Mouse (Mus musculus): ENCODE measurements at regions not wholly inside any gene's neighbourhood (a gene's known extent, or its start where the extent isn't known, plus 50 kb on each side); places are given as distances from the start of the nearest gene placed in this dataset.

DNA sequence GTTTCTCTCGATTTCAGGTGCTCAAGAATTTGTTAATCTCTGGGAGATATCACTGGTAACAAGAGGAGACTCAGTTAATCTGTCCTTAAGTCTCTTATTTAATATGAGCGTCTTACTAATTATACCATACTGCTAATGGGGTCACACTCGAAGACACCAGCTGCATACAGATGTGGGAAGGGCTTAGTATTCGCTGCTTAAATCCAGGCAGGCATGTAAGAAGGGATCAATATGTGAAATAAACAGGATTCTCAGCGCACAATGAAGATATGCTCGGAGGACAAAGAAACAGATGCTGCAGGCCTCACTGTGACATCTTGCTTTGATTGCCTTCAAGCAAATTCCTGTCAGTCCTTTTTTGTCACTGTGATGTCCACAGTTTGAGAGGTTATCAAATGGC, 108.3 kb downstream of the Zwint start:
- in situ Hi-C loops (cut with MboI, MseI), result no loop called here

DNA sequence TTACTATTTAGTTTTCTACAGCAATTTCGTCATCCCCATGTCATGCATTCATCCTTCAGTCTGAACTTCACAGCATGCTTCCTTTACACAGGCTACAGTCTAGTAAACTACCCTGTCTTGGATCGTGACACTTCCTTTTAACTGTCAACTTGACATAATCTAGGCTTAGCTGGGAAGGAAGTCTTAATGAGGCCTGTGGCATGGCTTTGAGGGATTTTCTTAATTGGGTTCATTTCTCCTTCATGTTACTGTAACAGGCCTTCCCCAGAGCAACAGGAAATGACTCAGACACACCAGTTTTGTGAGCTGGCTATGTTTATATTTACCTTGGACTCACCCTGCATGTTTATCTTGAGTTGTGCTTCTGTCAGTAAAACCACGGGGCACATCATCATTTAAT, 123.7 kb downstream of the Zwint start:
- in situ Hi-C loops (cut with MboI, MseI), result loop anchor here (25.0 kb wide), 1 partner anchor 734 kb away; no protein-coding TSS in a partner anchor

DNA sequence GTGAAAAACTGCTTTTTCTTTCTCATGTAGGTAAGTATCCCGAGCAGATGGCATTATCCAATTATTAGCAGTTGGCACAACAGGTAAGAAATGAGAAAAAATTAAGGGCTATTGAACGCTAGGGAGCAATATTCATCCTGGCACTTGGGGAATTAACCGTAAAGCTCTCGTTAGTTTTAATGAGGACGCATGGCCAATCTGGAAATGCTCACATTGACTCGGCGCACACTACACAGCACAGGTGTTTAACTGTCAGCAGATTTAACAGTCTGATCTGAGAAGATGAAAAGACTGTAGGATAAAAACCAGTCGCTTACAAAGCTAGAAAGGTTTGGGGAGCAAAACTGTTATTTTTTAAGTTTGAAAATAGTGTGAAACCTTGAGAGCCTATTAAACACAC, 157.0 kb downstream of the Zwint start:
- in situ Hi-C loops (cut with MboI, MseI), result no loop called here

DNA sequence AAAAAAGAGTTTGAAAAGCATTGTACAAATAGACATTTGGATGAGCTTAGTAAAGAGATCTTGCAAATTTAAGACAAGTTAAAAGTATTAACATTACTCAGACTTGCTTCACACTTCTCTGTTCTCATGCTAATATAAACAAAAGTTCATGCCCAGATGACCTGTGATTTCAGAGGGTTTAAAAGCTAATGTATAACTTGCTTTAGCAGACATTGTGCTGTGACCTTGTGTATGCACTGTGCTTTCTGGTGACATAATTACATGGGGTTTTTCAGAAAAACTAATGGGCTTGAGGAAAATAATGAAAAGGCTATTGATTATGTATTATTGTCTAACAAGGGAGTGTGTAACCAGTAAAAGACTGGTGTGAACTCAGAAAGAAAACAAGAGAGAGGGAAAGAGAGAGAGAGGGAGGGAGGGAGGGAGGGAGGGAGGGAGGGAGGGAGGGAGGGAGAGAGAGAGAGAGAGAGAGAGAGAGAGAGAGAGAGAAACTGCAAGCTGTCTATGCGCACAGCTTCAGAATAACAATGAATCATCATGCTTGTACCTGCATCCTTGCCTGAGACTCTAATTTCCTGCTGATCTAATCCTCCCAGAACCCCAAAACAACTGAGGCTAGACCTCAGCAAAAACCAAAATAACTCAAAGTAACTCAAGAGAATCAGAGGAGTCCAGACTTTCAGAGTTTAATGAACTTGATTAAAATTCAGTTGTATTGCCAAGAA, 192.9 kb downstream of the Zwint start:
- in situ Hi-C loops (cut with MboI, MseI), result no loop called here

DNA sequence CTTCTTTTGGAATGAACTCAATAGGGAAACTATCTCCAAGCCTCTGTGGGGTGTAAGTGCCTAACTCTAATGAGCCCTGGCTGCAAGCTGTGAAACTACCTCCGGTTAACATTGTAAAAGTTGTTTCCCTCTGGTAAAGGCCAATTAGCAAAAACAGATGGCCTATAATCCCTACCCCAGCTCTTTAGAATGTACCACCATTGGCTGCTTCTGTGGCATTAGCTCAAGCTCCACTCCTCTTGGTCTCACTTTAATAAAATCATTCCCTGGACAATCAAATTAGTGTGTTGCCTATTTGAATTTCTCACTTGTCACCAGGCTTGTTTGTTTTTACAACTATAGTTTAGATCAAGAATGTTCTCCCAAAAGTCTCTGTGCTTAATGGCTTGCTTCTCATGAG, 213.3 kb downstream of the Zwint start:
- in situ Hi-C loops (cut with MboI, MseI), result no loop called here
